Mouse (Mus musculus): ENCODE results near the gene Nfatc2. TPM values are rescaled to one million over a fixed set of nuclear protein-coding genes. Genes with fewer than 3 reads are reported as not detected.

The Nfatc2 gene
- polyA plus RNA-seq, 1 experiment from 2014 or later, result 0.03 TPM

GRCm38 (mm10) chr2:168627829-168628770, 26.6 kb upstream of the Nfatc2 start:
- H3K27me3 ChIP-seq, result no peaks in the 10 kb centered on the region
- ATAC-seq (no peak), DNase-seq (ENCODE audit: low read depth, low spot score) (no peak)
- in situ Hi-C loops (cut with MboI; ENCODE audit: low pct_unique_long_range_greater_than_20kb), result loop anchor here (5.0 kb wide), 2 partner anchors 81 to 161 kb away; no protein-coding TSS in a partner anchor
- TF ChIP-seq CTCF (IDR thresholded peaks at IDR 0.05), result no peak
- ChIA-PET POLR2A (interaction anchor here (0.7 to 1.4 kb wide), 2 partner anchors 49 to 368 kb away, joined by 3 read pairs; no protein-coding TSS in a partner anchor), CTCF (interaction anchor here (1.1 to 4.4 kb wide), 5 partner anchors 19 to 168 kb away, joined by 3 to 38 read pairs (median 3); no protein-coding TSS in a partner anchor)

- in situ Hi-C loops (cut with MboI; ENCODE audit: low pct_unique_long_range_greater_than_20kb), result loop anchor here (5.0 kb wide), 2 partner anchors 79 to 159 kb away; no protein-coding TSS in a partner anchor
- ChIA-PET POLR2A (no interaction called here), CTCF (interaction anchor here (1.2 to 3.1 kb wide), 2 partner anchors 134 to 157 kb away, joined by 3 to 11 read pairs; no protein-coding TSS in a partner anchor)
- DNase-seq (ENCODE audit: low read depth, low spot score) (no peak), ATAC-seq (no peak)
- no peaks in the 10 kb centered on the region for H3K27me3 ChIP-seq
- TF ChIP-seq CTCF (IDR thresholded peaks at IDR 0.05), result no peak
Measured at GRCm38 (mm10) chr2:168626385-168626784, 24.9 kb upstream of the Nfatc2 start.

- ChIA-PET POLR2A (interaction anchor here (1.0 kb wide), 1 partner anchor 165 kb away, joined by 4 read pairs; no protein-coding TSS in a partner anchor), CTCF (interaction anchor here (3.1 kb wide), 1 partner anchor 156 kb away, joined by 11 read pairs; no protein-coding TSS in a partner anchor)
- no peak for TF ChIP-seq CTCF (IDR thresholded peaks at IDR 0.05)
- in situ Hi-C loops (cut with MboI; ENCODE audit: low pct_unique_long_range_greater_than_20kb), result loop anchor here (5.0 kb wide), 2 partner anchors 78 to 158 kb away; no protein-coding TSS in a partner anchor
- DNase-seq (ENCODE audit: low read depth, low spot score) (no peak), ATAC-seq (no peak)
- H3K27me3 ChIP-seq, result no peaks in the 10 kb centered on the region
Measured at GRCm38 (mm10) chr2:168625091-168625490, 23.6 kb upstream of the Nfatc2 start.

GRCm38 (mm10) chr2:168621111-168621802, 19.8 kb upstream of the Nfatc2 start:
- no peak for ATAC-seq
- no peak for TF ChIP-seq CTCF (IDR thresholded peaks at IDR 0.05)
- ChIA-PET CTCF (interaction anchor here (1.3 to 1.4 kb wide), 2 partner anchors 40 to 371 kb away, joined by 3 read pairs; no protein-coding TSS in a partner anchor), POLR2A (no interaction called here)
- in situ Hi-C loops (cut with MboI; ENCODE audit: low pct_unique_long_range_greater_than_20kb), result no loop called here
- no peak for DNase-seq (ENCODE audit: low read depth, low spot score)
- H3K27me3 ChIP-seq, result no peaks in the 10 kb centered on the region

DNA sequence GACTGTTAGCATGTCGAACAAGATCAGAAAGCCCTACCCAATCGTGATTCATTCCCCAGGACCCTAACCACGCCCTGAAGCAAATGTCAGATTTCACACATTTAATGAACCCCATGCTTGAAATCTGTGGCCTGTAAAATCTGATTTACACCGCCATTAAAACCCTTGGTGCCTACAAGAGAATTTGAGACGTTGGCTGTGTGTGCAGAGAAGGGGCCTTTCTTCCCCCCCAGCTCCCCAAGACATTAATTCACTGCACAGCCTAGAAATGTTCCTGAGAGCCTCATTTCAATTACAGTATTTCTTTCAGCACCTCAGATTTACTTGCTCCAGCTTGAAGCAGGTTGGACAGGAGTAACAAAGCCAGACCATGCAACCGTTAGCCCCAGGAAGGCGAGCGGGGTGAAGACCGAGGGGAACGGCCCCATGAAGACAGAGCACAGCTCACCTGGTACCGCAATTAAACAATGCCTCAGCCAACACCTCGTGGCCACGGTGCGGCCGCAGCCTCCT, 16.8 kb upstream of the Nfatc2 start:
- no peak for TF ChIP-seq CTCF (IDR thresholded peaks at IDR 0.05)
- in situ Hi-C loops (cut with MboI; ENCODE audit: low pct_unique_long_range_greater_than_20kb), result no loop called here
- DNase-seq (ENCODE audit: low read depth, low spot score), result no peak
- no peak for ATAC-seq
- CTCF ChIA-PET, result no interaction called here
- POLR2A ChIA-PET, result no interaction called here
- H3K27me3 ChIP-seq, result no peaks in the 10 kb centered on the region

DNA sequence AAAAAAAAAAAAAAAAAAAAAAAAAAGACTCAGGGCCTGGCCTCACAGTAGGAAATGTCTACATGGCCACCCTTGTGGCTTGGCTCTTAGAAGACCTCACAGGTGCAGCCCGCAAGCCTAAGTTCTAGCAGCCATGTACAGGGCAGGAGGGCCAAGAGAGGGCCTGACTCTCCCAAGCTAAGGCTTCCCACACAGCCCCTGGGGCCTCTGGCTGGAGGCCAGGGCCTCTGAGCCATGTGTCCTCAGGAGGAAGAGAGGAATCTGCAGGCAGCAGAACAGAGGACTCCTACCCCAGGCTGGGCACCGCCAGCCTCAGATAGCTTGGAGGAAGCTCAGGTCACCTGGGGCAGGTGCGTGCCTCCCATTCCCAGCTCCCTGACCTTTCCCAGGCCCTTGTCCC, 13.7 kb upstream of the Nfatc2 start:
- no peak for ATAC-seq
- ChIA-PET CTCF (no interaction called here), POLR2A (no interaction called here)
- H3K27me3 ChIP-seq, result no peaks in the 10 kb centered on the region
- in situ Hi-C loops (cut with MboI; ENCODE audit: low pct_unique_long_range_greater_than_20kb), result no loop called here
- no peak for DNase-seq (ENCODE audit: low read depth, low spot score)
- no peak for TF ChIP-seq CTCF (IDR thresholded peaks at IDR 0.05)

DNA sequence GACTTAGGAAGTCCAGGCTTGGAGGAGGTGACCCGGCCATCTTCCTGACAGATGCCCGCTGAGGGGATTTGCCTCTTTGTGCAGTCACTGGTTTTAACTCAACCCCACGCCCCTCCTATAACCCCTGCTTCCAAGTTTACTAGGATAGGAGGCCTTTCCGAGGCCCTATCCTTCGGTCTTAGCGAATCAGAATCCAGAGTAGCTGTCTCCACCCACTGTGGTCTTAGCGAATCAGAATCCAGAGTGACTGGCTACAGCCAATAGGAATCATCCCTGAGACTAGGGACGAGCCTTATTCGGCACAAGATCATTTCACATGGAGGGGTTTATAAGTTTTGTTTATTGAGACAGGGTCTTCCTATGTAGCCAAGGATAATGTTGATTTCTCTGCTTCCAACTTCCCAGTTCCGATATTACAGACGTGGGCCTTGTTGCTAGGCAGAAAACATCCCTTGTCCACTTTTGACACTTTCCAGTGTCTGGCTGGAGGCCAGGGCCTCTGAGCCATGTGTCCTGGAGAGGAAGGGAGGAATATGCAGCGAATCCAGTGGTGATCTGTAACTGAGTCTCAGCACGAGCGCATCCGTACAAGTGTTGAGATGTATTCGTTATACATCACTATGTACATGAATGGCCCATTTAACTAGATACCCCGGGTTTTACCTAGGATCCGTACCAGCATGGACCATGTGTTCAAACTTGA, 12.9 kb upstream of the Nfatc2 start:
- no peak for DNase-seq (ENCODE audit: low read depth, low spot score)
- TF ChIP-seq CTCF (IDR thresholded peaks at IDR 0.05), result no peak
- ChIA-PET POLR2A (no interaction called here), CTCF (no interaction called here)
- ATAC-seq, result no peak
- H3K27me3 ChIP-seq, result no peaks in the 10 kb centered on the region
- in situ Hi-C loops (cut with MboI; ENCODE audit: low pct_unique_long_range_greater_than_20kb), result no loop called here

DNA sequence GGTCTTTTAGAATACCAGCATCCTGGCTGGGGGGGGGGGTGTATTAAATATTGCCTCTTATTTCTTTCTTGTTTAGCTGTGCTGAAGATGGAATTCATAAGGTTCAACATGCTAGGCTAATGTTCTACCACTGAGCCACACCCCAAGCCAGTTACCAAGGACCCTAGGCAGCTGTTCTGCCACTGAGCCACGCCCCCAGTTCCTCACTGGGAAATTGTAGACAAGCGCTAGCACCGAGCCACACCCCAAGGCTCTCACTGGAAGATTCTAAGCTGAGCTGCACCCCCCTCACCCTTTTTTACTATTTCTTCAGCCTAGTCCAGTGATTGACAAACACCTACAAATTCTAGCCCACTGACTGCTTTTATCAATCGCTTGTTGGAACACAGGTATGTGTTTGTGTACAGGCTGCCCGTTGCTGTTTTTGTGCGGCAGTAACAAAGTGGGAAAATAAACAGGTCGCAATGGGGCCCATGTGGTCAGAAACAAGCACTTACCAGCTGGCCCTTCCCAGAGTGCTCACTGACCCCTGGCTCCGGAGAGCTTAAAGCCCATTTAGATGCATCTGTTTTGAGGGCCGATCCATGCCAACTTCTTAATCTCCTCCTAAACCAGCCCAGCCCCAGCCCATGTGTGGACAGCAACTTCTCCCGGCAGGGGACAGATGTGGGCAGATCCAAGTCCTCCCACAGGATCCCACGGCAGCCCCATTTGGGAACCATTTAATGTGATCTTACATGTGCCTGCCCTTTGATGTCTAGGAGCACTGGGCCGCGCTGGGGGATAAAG, 11.8 kb upstream of the Nfatc2 start:
- ATAC-seq (no peak), DNase-seq (ENCODE audit: low read depth, low spot score) (no peak)
- no peak for TF ChIP-seq CTCF (IDR thresholded peaks at IDR 0.05)
- POLR2A ChIA-PET, result no interaction called here
- CTCF ChIA-PET, result interaction anchor here (1.2 kb wide), 1 partner anchor 112 kb away, joined by 3 read pairs; no protein-coding TSS in a partner anchor
- in situ Hi-C loops (cut with MboI; ENCODE audit: low pct_unique_long_range_greater_than_20kb), result no loop called here
- no peaks in the 10 kb centered on the region for H3K27me3 ChIP-seq

DNA sequence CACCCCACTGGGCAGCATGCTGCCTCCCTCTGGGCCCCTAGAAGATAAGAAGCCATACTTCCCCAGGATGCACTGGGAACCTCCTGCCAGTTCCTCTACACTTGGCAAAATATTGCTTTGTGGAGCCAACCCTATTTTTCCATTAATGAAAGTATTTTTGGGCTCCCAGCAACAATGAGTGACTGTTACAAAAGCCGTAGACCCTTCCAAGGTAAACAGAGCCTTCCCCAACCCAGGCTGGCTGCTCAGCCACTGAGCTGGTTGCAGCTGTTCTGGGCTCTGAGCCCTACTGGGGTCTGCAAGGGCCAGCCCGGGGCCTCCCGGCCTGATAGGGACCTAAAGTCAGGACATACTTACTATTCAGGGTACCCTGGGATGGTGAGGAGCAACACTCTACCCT, 9.5 kb upstream of the Nfatc2 start:
- ChIA-PET CTCF (no interaction called here), POLR2A (no interaction called here)
- DNase-seq (ENCODE audit: low read depth, low spot score) (no peak), ATAC-seq (no peak)
- TF ChIP-seq CTCF (IDR thresholded peaks at IDR 0.05), result no peak
- H3K27me3 ChIP-seq, result no peaks in the 10 kb centered on the region
- in situ Hi-C loops (cut with MboI; ENCODE audit: low pct_unique_long_range_greater_than_20kb), result no loop called here
